Mouse (Mus musculus) midbrain, embryonic 13.5 days (tissue): Measurements from ENCODE around the gene Vmn1r113. TPM values are rescaled to one million over a fixed set of nuclear protein-coding genes. Genes with fewer than 3 reads are reported as not detected.
"Not testable (repeated sequence)": the region's sequence is repeated elsewhere in the genome, so short reads cannot be mapped to it uniquely, and the experiment has no call there.

Experiments
- ATAC-seq: fragments of 200-750 bp; cut with Nextera tagmentation; 2 replicates; pipeline ENCODE4 v1.8.0; 2017; ENCODE audit warnings: mild to moderate bottlenecking, moderate TSS enrichment, moderate library complexity
- H3K27ac ChIP-seq: fragments of 300-500 bp; sonication (generic); 2 replicates; pipeline ENCODE4 v1.5.1; 2015; ENCODE audit warnings: inconsistent platforms, mild to moderate bottlenecking, moderate library complexity
- H3K27me3 ChIP-seq: fragments of 300-500 bp; sonication (generic); 2 replicates; pipeline ENCODE4 v1.6.1; 2015; ENCODE audit warnings: mild to moderate bottlenecking, inconsistent platforms
- H3K36me3 ChIP-seq: fragments of 300-500 bp; sonication (generic); 2 replicates; pipeline ENCODE4 v1.6.1; 2015; ENCODE audit warnings: mild to moderate bottlenecking, inconsistent platforms
- H3K4me1 ChIP-seq: fragments of 300-500 bp; sonication (generic); replicated peaks from 2 replicates; pipeline ENCODE4 v1.6.1; 2015; ENCODE audit warnings: inconsistent platforms
- H3K4me2 ChIP-seq: fragments of 300-500 bp; sonication (generic); replicated peaks from 2 replicates; pipeline ENCODE4 v1.6.1; 2015; ENCODE audit warnings: moderate library complexity, mild to moderate bottlenecking, inconsistent platforms
- H3K4me3 ChIP-seq: fragments of 300-500 bp; sonication (generic); replicated peaks from 2 replicates; pipeline ENCODE4 v1.5.1; 2015; ENCODE audit warnings: mild to moderate bottlenecking, inconsistent platforms
- H3K9ac ChIP-seq: fragments of 300-500 bp; sonication (generic); replicated peaks from 2 replicates; pipeline ENCODE4 v1.6.1; 2015; ENCODE audit warnings: mild to moderate bottlenecking, inconsistent platforms
- H3K9me3 ChIP-seq: fragments of 300-500 bp; sonication (generic); 2 replicates; pipeline ENCODE4 v1.6.1; 2016; ENCODE audit warnings: mild to moderate bottlenecking, inconsistent platforms
- WGBS: fragments of 180-500 bp; shearing (Covaris S2); methylation state at CpG from one replicate; pipeline ENCODE4 v1.1.7; 2015; 5-methylcytosine and 5-hydroxymethylcytosine counted together
- polyA plus RNA-seq: library from polyadenylated mRNA; unstranded; fragments of >200 nt; fragmentation: Nextera tagmentation; extraction: Ambion mirVana; gene quantifications from 2 replicates; pipeline ENCODE4 v1.2.1, GENCODE M21; 2015

Gene Vmn1r113
- not detected in 2 replicates for polyA plus RNA-seq

GRCm38 (mm10) chr7:20786985-20787384, at the start of gene Vmn1r113:
Vmn1r113 (plus strand) TSS chr7:20787285.
- not testable (repeated sequence) for H3K4me1 ChIP-seq, H3K9me3 ChIP-seq, H3K27me3 ChIP-seq, ATAC-seq, H3K4me3 ChIP-seq, H3K9ac ChIP-seq, H3K27ac ChIP-seq, H3K4me2 ChIP-seq, H3K36me3 ChIP-seq
- WGBS, result 66% methylated on average over 2 of the region's 2 CpGs

GRCm38 (mm10) chr7:20770885-20771284, 16.2 kb upstream of the Vmn1r113 start, which contains the start of gene Vmn1r112:
Vmn1r112 (plus strand) TSS chr7:20771185.
- not testable (repeated sequence) for ATAC-seq, H3K4me3 ChIP-seq, H3K4me1 ChIP-seq, H3K4me2 ChIP-seq, H3K36me3 ChIP-seq, H3K27ac ChIP-seq, H3K9ac ChIP-seq, H3K9me3 ChIP-seq, H3K27me3 ChIP-seq
- WGBS, result no CpG with 5 or more reads among the region's 3 CpGs

- H3K9ac ChIP-seq, H3K4me3 ChIP-seq, H3K27ac ChIP-seq, H3K9me3 ChIP-seq, H3K27me3 ChIP-seq, H3K4me1 ChIP-seq, H3K36me3 ChIP-seq, ATAC-seq, H3K4me2 ChIP-seq: not testable (repeated sequence)
- WGBS, result no CpG with 5 or more reads among the region's 5 CpGs
These were observed 25.0 kb downstream of the Vmn1r113 start, which contains the start of gene Vmn1r114 for GRCm38 (mm10) chr7:20812086-20812485. Vmn1r114 (minus strand) TSS chr7:20812186.

Other genes starting within 250 kb of the Vmn1r113 start
- not detected in 2 replicates for gene Gm5726, start 241.5 kb upstream of the Vmn1r113 start, polyA plus RNA-seq
- not detected in 2 replicates for gene Gm4141, start 211.0 kb upstream of the Vmn1r113 start, polyA plus RNA-seq
- not detected in 2 replicates for gene Gm4513, start 188.3 kb upstream of the Vmn1r113 start, polyA plus RNA-seq
- gene Vmn1r107, start 118.4 kb upstream of the Vmn1r113 start, polyA plus RNA-seq, result not detected in 2 replicates
- not detected in 2 replicates for gene Vmn1r111, start 84.1 kb upstream of the Vmn1r113 start, polyA plus RNA-seq
- not detected in 2 replicates for gene Gm10668, start 56.7 kb upstream of the Vmn1r113 start, polyA plus RNA-seq
- gene Vmn1r112, start 16.1 kb upstream of the Vmn1r113 start, polyA plus RNA-seq, result not detected in 2 replicates
- not detected in 2 replicates for gene Vmn1r114, start 24.9 kb downstream of the Vmn1r113 start, polyA plus RNA-seq
- not detected in 2 replicates for gene Vmn1r115, start 57.7 kb downstream of the Vmn1r113 start, polyA plus RNA-seq
- gene Vmn1r116, start 85.0 kb downstream of the Vmn1r113 start, polyA plus RNA-seq, result not detected in 2 replicates
- gene Vmn1r117, start 96.8 kb downstream of the Vmn1r113 start, polyA plus RNA-seq, result not detected in 2 replicates
- not detected in 2 replicates for gene Vmn1r118, start 125.1 kb downstream of the Vmn1r113 start, polyA plus RNA-seq
- gene Vmn1r119, start 225.2 kb downstream of the Vmn1r113 start, polyA plus RNA-seq, result not detected in 2 replicates